Mouse (Mus musculus) liver, embryonic 12.5 days (tissue): ENCODE measurements around the gene Kat6b. TPM values are rescaled to one million over a fixed set of nuclear protein-coding genes. Genes with fewer than 3 reads are reported as not detected.
"Not testable (repeated sequence)": the region's sequence is repeated elsewhere in the genome, so short reads cannot be mapped to it uniquely, and the experiment has no call there.

ENCODE experiments used
- ATAC-seq: fragments of 200-750 bp; cut with Nextera tagmentation; 2 replicates; pipeline ENCODE4 v1.8.0; 2017; ENCODE audit warnings: moderate number of reproducible peaks, mild to moderate bottlenecking, moderate library complexity
- H3K27ac ChIP-seq: fragments of 300-500 bp; sonication (generic); 2 replicates; pipeline ENCODE4 v1.5.1; 2016; ENCODE audit warnings: mild to moderate bottlenecking
- H3K27me3 ChIP-seq: fragments of 300-500 bp; sonication (generic); replicated peaks from 2 replicates; pipeline ENCODE4 v1.6.1; 2016; ENCODE audit warnings: mild to moderate bottlenecking, moderate library complexity
- H3K36me3 ChIP-seq: fragments of 300-500 bp; sonication (generic); 2 replicates; pipeline ENCODE4 v1.6.1; 2016; ENCODE audit warnings: mild to moderate bottlenecking, moderate library complexity
- H3K4me1 ChIP-seq: fragments of 300-500 bp; sonication (generic); 2 replicates; pipeline ENCODE4 v1.6.1; 2016
- H3K4me2 ChIP-seq: fragments of 300-500 bp; sonication (generic); 2 replicates; pipeline ENCODE4 v1.6.1; 2016; ENCODE audit warnings: mild to moderate bottlenecking, moderate library complexity
- H3K4me3 ChIP-seq: fragments of 300-500 bp; sonication (generic); 2 replicates; pipeline ENCODE4 v1.5.1; 2016; ENCODE audit warnings: mild to moderate bottlenecking, moderate library complexity
- H3K9ac ChIP-seq: fragments of 300-500 bp; sonication (generic); 2 replicates; pipeline ENCODE4 v1.6.1; 2016; ENCODE audit warnings: mild to moderate bottlenecking, moderate library complexity
- H3K9me3 ChIP-seq: fragments of 300-500 bp; sonication (generic); replicated peaks from 2 replicates; pipeline ENCODE4 v1.6.1; 2016; ENCODE audit warnings: mild to moderate bottlenecking, moderate library complexity
- WGBS: fragments of 180-500 bp; shearing (Covaris S2); methylation state at CpG from one replicate; pipeline ENCODE4 v1.1.7; 2016; ENCODE audit not compliant: insufficient replicate concordance; 5-methylcytosine and 5-hydroxymethylcytosine counted together
- polyA plus RNA-seq: library from polyadenylated mRNA; unstranded; fragments of >200 nt; fragmentation: Nextera tagmentation; extraction: Ambion mirVana; gene quantifications from 2 replicates; pipeline ENCODE4 v1.2.1, GENCODE M21; 2016

Gene Kat6b
- polyA plus RNA-seq, 1 experiment from 2014 or later = 3.9 TPM

GRCm38 (mm10) chr14:21459163-21459562, 22.1 kb upstream of the Kat6b start:
- ATAC-seq = no peak
- no peak overlapping the region for H3K27ac ChIP-seq
- no peaks in the 10 kb centered on the region for H3K36me3 ChIP-seq
- H3K4me2 ChIP-seq = no peak overlapping the region
- H3K9me3 ChIP-seq = no peaks in the 10 kb centered on the region
- WGBS = 76% methylated on average over 4 of the region's 4 CpGs
- H3K9ac ChIP-seq = no peak overlapping the region
- H3K4me1 ChIP-seq = no peaks in the 10 kb centered on the region
- no peak overlapping the region for H3K4me3 ChIP-seq
- H3K27me3 ChIP-seq = no peaks in the 10 kb centered on the region

- H3K9ac ChIP-seq = no peak overlapping the region
- H3K4me3 ChIP-seq = no peak overlapping the region
- H3K27ac ChIP-seq = no peak overlapping the region
- no peaks in the 10 kb centered on the region for H3K36me3 ChIP-seq
- H3K9me3 ChIP-seq = no peaks in the 10 kb centered on the region
- ATAC-seq = no peak
- WGBS = 75% methylated on average over 3 of the region's 3 CpGs
- no peak overlapping the region for H3K4me2 ChIP-seq
- no peaks in the 10 kb centered on the region for H3K4me1 ChIP-seq
- H3K27me3 ChIP-seq = no peaks in the 10 kb centered on the region
Observed at GRCm38 (mm10) chr14:21462398-21462797, 18.8 kb upstream of the Kat6b start.

GRCm38 (mm10) chr14:21463117-21463712, 18.0 kb upstream of the Kat6b start:
- no peaks in the 10 kb centered on the region for H3K36me3 ChIP-seq
- no peak overlapping the region for H3K27ac ChIP-seq
- H3K9ac ChIP-seq = no peak overlapping the region
- H3K27me3 ChIP-seq = no peaks in the 10 kb centered on the region
- no peaks in the 10 kb centered on the region for H3K9me3 ChIP-seq
- no peak overlapping the region for H3K4me2 ChIP-seq
- H3K4me3 ChIP-seq = no peak overlapping the region
- no peak for ATAC-seq
- H3K4me1 ChIP-seq = no peaks in the 10 kb centered on the region
- WGBS = 77% methylated on average over 9 of the region's 9 CpGs

- Histone ChIP-seq H3K4me1 (no peaks in the 10 kb centered on the region), H3K4me3 (no peak overlapping the region), H3K9ac (no peak overlapping the region), H3K4me2 (no peak overlapping the region), H3K27me3 (no peaks in the 10 kb centered on the region), H3K9me3 (no peaks in the 10 kb centered on the region), H3K27ac (no peak overlapping the region), H3K36me3 (no peaks in the 10 kb centered on the region)
- no peak for ATAC-seq
- 75% methylated on average over 5 of the region's 5 CpGs for WGBS
Observed at GRCm38 (mm10) chr14:21470386-21470785, 10.8 kb upstream of the Kat6b start.

GRCm38 (mm10) chr14:21471975-21472374, 9.3 kb upstream of the Kat6b start:
- no peaks in the 10 kb centered on the region for H3K27me3 ChIP-seq
- no peak for ATAC-seq
- no peak overlapping the region for H3K9ac ChIP-seq
- WGBS = 79% methylated on average over 2 of the region's 2 CpGs
- H3K36me3 ChIP-seq = no peaks in the 10 kb centered on the region
- no peaks in the 10 kb centered on the region for H3K9me3 ChIP-seq
- no peak overlapping the region for H3K4me2 ChIP-seq
- no peak overlapping the region for H3K4me3 ChIP-seq
- no peaks in the 10 kb centered on the region for H3K4me1 ChIP-seq
- H3K27ac ChIP-seq = no peak overlapping the region

- WGBS = 70% methylated on average over 4 of the region's 4 CpGs
- H3K27ac ChIP-seq, H3K4me1 ChIP-seq, H3K36me3 ChIP-seq, ATAC-seq, H3K4me3 ChIP-seq, H3K27me3 ChIP-seq, H3K9ac ChIP-seq, H3K4me2 ChIP-seq, H3K9me3 ChIP-seq: not testable (repeated sequence)
Observed at GRCm38 (mm10) chr14:21474593-21475132, 6.6 kb upstream of the Kat6b start.

- no peak for ATAC-seq
- H3K9me3 ChIP-seq = no peaks in the 10 kb centered on the region
- no peak overlapping the region for H3K9ac ChIP-seq
- 84% methylated on average over 2 of the region's 2 CpGs for WGBS
- no peak overlapping the region for H3K27ac ChIP-seq
- H3K27me3 ChIP-seq = no peaks in the 10 kb centered on the region
- H3K4me1 ChIP-seq = no peaks in the 10 kb centered on the region
- H3K4me3 ChIP-seq = no peak overlapping the region
- H3K4me2 ChIP-seq = no peak overlapping the region
- no peaks in the 10 kb centered on the region for H3K36me3 ChIP-seq
Observed at GRCm38 (mm10) chr14:21477181-21477580, 4.1 kb upstream of the Kat6b start.

- H3K4me3 ChIP-seq = no peak overlapping the region
- no peak for ATAC-seq
- no peaks in the 10 kb centered on the region for H3K9me3 ChIP-seq
- 84% methylated on average over 8 of the region's 8 CpGs for WGBS
- H3K27me3 ChIP-seq = no peaks in the 10 kb centered on the region
- H3K27ac ChIP-seq = no peak overlapping the region
- H3K4me1 ChIP-seq = no peaks in the 10 kb centered on the region
- no peak overlapping the region for H3K4me2 ChIP-seq
- H3K36me3 ChIP-seq = no peaks in the 10 kb centered on the region
- H3K9ac ChIP-seq = no peak overlapping the region
Observed at GRCm38 (mm10) chr14:21479566-21479965, 1.7 kb upstream of the Kat6b start.

GRCm38 (mm10) chr14:21480191-21480590, 1.0 kb upstream of the Kat6b start:
- H3K4me1 ChIP-seq = no peaks in the 10 kb centered on the region
- no peak overlapping the region for H3K27ac ChIP-seq
- H3K36me3 ChIP-seq = no peaks in the 10 kb centered on the region
- no peak overlapping the region for H3K9ac ChIP-seq
- H3K4me2 ChIP-seq = no peak overlapping the region
- no peak overlapping the region for H3K4me3 ChIP-seq
- ATAC-seq = no peak
- WGBS = 77% methylated on average over 5 of the region's 5 CpGs
- H3K27me3 ChIP-seq = no peaks in the 10 kb centered on the region
- H3K9me3 ChIP-seq = no peaks in the 10 kb centered on the region

GRCm38 (mm10) chr14:21484199-21484598, 3.0 kb downstream of the Kat6b start:
- no peaks in the 10 kb centered on the region for H3K36me3 ChIP-seq
- WGBS = 80% methylated on average over 2 of the region's 2 CpGs
- H3K27me3 ChIP-seq = no peaks in the 10 kb centered on the region
- no peak for ATAC-seq
- H3K9me3 ChIP-seq = no peaks in the 10 kb centered on the region
- no peak overlapping the region for H3K4me3 ChIP-seq
- no peak overlapping the region for H3K9ac ChIP-seq
- no peak overlapping the region for H3K27ac ChIP-seq
- H3K4me1 ChIP-seq = no peaks in the 10 kb centered on the region
- no peak overlapping the region for H3K4me2 ChIP-seq

- H3K27me3 ChIP-seq = no peaks in the 10 kb centered on the region
- 86% methylated on average over 10 of the region's 10 CpGs for WGBS
- no peaks in the 10 kb centered on the region for H3K36me3 ChIP-seq
- no peak overlapping the region for H3K9ac ChIP-seq
- no peaks in the 10 kb centered on the region for H3K4me1 ChIP-seq
- H3K4me3 ChIP-seq = no peak overlapping the region
- no peak overlapping the region for H3K27ac ChIP-seq
- H3K9me3 ChIP-seq = no peaks in the 10 kb centered on the region
- no peak for ATAC-seq
- no peak overlapping the region for H3K4me2 ChIP-seq
Observed at GRCm38 (mm10) chr14:21484693-21485092, 3.5 kb downstream of the Kat6b start.

GRCm38 (mm10) chr14:21485961-21486520, 4.8 kb downstream of the Kat6b start:
- WGBS = 87% methylated on average over 3 of the region's 3 CpGs
- no peak overlapping the region for H3K4me3 ChIP-seq
- no peak overlapping the region for H3K9ac ChIP-seq
- no peak overlapping the region for H3K4me2 ChIP-seq
- no peaks in the 10 kb centered on the region for H3K4me1 ChIP-seq
- no peaks in the 10 kb centered on the region for H3K36me3 ChIP-seq
- H3K27me3 ChIP-seq = no peaks in the 10 kb centered on the region
- no peak overlapping the region for H3K27ac ChIP-seq
- no peaks in the 10 kb centered on the region for H3K9me3 ChIP-seq
- no peak for ATAC-seq

- ATAC-seq, H3K9me3 ChIP-seq, H3K4me2 ChIP-seq, H3K27me3 ChIP-seq, H3K36me3 ChIP-seq, H3K9ac ChIP-seq, H3K4me1 ChIP-seq, H3K27ac ChIP-seq, H3K4me3 ChIP-seq: not testable (repeated sequence)
- 69% methylated on average over 2 of the region's 2 CpGs for WGBS
Observed at GRCm38 (mm10) chr14:21487135-21487534, 5.9 kb downstream of the Kat6b start.
